Mouse (Mus musculus): ENCODE measurements around the gene Srgap3. TPM values are rescaled to one million over a fixed set of nuclear protein-coding genes. Genes with fewer than 3 reads are reported as not detected.

The Srgap3 gene
- polyA plus RNA-seq, 1 experiment from 2014 or later, result 53.5 TPM

DNA sequence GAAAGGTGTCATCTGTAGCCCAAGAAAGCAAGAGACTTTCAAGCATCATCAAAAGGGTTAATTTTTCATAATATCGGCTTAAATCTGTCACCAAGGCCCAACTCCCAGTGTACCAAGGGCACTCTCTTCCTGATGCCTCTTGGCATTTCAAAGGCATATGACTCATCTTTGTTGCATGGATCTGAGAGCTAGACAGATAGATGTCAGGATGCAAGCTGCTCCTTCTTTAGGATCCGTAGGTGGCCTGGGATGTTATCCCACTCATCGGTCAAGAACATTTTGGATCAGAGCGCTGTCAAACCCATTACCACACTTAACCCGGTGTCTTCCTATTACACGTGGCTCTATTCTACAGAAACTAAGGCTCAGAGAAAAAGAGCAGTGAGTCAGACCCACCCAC is 192.1 kb downstream of the Srgap3 start:
- Histone ChIP-seq H3K27me3 (no peaks in the 10 kb centered on the region), H3K4me2 (replicated peaks) (no peak overlapping the region), H3K4me1 (replicated peaks) (0 out of 2 replicates have a peak, but pooled peaks cover 7% of the 10 kb centered on the region), H3K9ac (replicated peaks) (no peak overlapping the region), H3K36me3 (peaks cover 79% of the 10 kb centered on the region), H3K4me3 (replicated peaks) (no peak overlapping the region), H3K27ac (no peak overlapping the region), H3K9me3 (no peaks in the 10 kb centered on the region)
- WGBS, result 94% methylated on average over 6 of the region's 6 CpGs
- no peak for ATAC-seq

DNA sequence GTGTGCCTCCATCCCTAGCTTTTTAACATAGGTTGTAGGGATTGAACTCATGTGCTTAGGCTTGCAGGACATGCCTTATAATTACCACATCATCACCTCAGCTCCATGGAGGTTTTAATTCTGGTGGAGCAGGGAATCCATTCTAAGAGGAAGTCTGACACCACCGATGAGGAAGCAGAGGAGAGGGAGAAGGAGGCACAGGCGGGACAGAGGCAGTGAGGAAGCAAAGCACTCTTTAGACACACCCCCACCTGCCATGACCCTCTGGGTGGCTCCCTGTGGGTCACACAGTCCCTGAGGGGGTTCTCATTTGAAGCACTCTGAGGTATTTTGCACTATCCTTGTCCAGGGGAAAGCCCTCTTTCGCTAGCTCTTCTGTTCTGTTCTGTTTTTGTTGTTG is 194.5 kb downstream of the Srgap3 start:
- no peaks in the 10 kb centered on the region for H3K9me3 ChIP-seq
- H3K4me3 ChIP-seq (replicated peaks), result no peak overlapping the region
- H3K36me3 ChIP-seq, result peaks cover 82% of the 10 kb centered on the region
- H3K4me2 ChIP-seq (replicated peaks), result no peak overlapping the region
- no peak overlapping the region for H3K9ac ChIP-seq (replicated peaks)
- ATAC-seq, result no peak
- 91% methylated on average over 3 of the region's 3 CpGs for WGBS
- no peak overlapping the region for H3K27ac ChIP-seq
- H3K4me1 ChIP-seq (replicated peaks), result 0 out of 2 replicates have a peak, but pooled peaks cover 5% of the 10 kb centered on the region
- H3K27me3 ChIP-seq, result no peaks in the 10 kb centered on the region

DNA sequence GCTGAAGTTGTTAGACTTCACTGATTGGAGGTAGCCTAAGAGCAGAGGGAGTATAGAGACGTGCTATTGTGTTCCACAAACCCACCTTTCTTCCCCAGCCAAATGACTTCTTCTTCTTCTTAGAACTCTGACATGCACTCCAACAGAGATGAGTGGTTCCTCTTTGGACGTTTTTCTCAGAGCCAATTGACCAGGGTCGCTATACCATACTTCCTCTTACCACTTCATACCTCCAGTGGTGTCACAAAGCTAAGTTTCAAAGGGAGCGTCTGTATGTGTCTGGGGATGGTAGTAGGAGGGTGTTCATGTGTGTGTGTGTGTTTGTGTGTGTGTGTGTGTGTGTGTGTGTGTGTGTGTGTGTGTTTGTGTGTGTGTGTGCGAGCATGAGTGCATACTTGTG is 195.1 kb downstream of the Srgap3 start:
- no peak overlapping the region for H3K4me3 ChIP-seq (replicated peaks)
- WGBS, result 91% methylated on average over 5 of the region's 5 CpGs
- H3K36me3 ChIP-seq, result peaks cover 83% of the 10 kb centered on the region
- no peaks in the 10 kb centered on the region for H3K27me3 ChIP-seq
- no peak overlapping the region for H3K9ac ChIP-seq (replicated peaks)
- 0 out of 2 replicates have a peak, but pooled peaks cover under 1% of the 10 kb centered on the region for H3K4me1 ChIP-seq (replicated peaks)
- H3K27ac ChIP-seq, result no peak overlapping the region
- no peak for ATAC-seq
- H3K9me3 ChIP-seq, result no peaks in the 10 kb centered on the region
- no peak overlapping the region for H3K4me2 ChIP-seq (replicated peaks)

DNA sequence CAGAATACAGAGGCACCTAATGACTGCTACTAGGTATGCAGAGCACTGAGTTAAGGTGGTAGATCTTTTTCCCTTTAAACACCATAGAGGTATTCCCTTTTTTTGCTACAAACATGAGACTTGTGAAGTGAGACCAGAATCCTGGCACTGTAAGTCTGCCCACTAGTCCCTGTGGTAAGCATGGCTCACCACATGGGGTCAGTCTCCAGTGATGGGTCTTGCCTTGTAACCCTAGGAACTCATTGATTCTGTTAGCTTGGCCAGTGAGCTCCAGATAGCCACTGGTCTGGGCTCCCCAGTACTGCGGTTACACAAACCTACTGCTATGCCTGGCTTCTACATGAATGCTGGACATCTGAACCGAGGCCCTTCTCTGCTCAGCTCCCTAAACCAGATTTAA is 204.8 kb downstream of the Srgap3 start:
- no peak overlapping the region for H3K4me2 ChIP-seq (replicated peaks)
- no peaks in the 10 kb centered on the region for H3K9me3 ChIP-seq
- H3K36me3 ChIP-seq, result peaks cover 96% of the 10 kb centered on the region
- ATAC-seq, result 0 out of 2 replicates have a peak, but pooled peaks have one; percentile 30
- H3K27ac ChIP-seq, result no peak overlapping the region
- no peak overlapping the region for H3K4me3 ChIP-seq (replicated peaks)
- H3K27me3 ChIP-seq, result no peaks in the 10 kb centered on the region
- H3K9ac ChIP-seq (replicated peaks), result no peak overlapping the region
- no peaks in the 10 kb centered on the region for H3K4me1 ChIP-seq (replicated peaks)
- 92% methylated on average over 2 of the region's 2 CpGs for WGBS

DNA sequence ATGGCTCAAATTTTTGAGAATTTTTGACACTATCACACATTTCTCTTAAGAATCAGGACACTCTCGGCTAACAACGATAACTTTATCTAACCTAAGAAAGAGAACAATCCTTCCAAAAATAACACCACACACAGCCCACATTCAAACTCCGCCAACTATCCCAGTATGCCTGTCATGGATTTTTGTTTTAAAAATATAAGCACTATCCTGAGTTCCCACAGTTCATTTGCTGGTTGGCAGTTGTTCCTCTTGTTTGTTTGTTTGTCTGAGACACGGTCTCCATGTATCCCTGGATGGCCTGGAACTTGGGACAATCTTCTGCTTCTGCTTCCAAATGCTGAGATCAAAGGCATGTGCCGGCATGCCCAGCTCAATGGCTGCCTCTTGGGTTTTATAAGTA is 205.3 kb downstream of the Srgap3 start:
- peaks cover 97% of the 10 kb centered on the region for H3K36me3 ChIP-seq

DNA sequence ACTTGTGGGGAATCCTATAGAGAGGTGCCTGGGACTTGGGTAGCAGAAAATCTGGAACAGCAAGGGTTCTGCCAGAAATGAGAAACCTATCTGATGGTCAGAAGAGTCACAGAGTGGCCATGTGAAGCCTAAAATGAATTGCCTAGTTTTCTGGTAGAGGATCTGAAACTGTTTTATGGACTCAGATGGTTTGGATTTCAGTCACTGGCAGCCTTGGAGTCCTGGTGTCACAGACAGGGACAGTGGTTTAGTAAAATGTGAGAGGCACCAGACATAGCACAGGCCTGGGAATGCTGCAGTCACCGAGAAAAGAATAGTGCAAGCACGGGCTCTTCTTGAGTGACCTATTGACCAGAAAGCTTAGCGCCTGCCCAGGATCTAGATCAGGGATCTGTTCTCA is 207.4 kb downstream of the Srgap3 start:
- ATAC-seq, result no peak
- Histone ChIP-seq H3K4me1 (replicated peaks) (no peaks in the 10 kb centered on the region), H3K4me2 (replicated peaks) (no peak overlapping the region), H3K27ac (no peak overlapping the region), H3K27me3 (no peaks in the 10 kb centered on the region), H3K36me3 (peaks cover 96% of the 10 kb centered on the region), H3K4me3 (replicated peaks) (no peak overlapping the region), H3K9ac (replicated peaks) (no peak overlapping the region), H3K9me3 (no peaks in the 10 kb centered on the region)
- 94% methylated on average over 3 of the region's 3 CpGs for WGBS

More for the DNA sequence above, 205.3 kb downstream of the Srgap3 start:
- H3K9ac ChIP-seq (replicated peaks), result no peak overlapping the region
- no peak overlapping the region for H3K4me2 ChIP-seq (replicated peaks)
- H3K4me3 ChIP-seq (replicated peaks), result no peak overlapping the region
- ATAC-seq, result no peak
- no peaks in the 10 kb centered on the region for H3K9me3 ChIP-seq
- no peaks in the 10 kb centered on the region for H3K4me1 ChIP-seq (replicated peaks)
- H3K27me3 ChIP-seq, result no peaks in the 10 kb centered on the region
- WGBS, result 92% methylated on average over 5 of the region's 5 CpGs
- H3K27ac ChIP-seq, result no peak overlapping the region

DNA sequence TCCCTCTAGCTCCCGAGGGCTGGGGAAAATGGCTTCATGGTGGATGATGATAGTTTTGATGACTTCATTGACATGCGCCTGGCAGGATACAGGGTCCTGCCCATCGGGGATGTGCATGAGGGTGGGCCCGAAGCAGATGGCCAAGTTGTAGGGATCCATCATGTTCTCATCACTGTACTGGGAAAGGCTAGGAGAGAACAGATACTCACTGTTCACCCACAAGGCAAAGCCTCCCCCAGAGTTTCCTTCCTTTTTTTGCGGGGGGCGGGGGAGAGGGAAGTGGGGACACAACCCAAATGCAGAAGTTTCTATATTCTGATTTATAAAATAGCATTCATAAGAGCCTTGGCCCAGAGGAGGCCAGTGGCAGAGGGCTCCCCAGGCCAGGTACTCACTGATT is 208.1 kb downstream of the Srgap3 start:
- Histone ChIP-seq H3K27ac (no peak overlapping the region), H3K4me1 (replicated peaks) (no peaks in the 10 kb centered on the region), H3K27me3 (no peaks in the 10 kb centered on the region), H3K4me3 (replicated peaks) (no peak overlapping the region), H3K9ac (replicated peaks) (no peak overlapping the region), H3K4me2 (replicated peaks) (no peak overlapping the region), H3K36me3 (peaks cover 95% of the 10 kb centered on the region), H3K9me3 (no peaks in the 10 kb centered on the region)
- WGBS, result 83% methylated on average over 6 of the region's 6 CpGs
- no peak for ATAC-seq

DNA sequence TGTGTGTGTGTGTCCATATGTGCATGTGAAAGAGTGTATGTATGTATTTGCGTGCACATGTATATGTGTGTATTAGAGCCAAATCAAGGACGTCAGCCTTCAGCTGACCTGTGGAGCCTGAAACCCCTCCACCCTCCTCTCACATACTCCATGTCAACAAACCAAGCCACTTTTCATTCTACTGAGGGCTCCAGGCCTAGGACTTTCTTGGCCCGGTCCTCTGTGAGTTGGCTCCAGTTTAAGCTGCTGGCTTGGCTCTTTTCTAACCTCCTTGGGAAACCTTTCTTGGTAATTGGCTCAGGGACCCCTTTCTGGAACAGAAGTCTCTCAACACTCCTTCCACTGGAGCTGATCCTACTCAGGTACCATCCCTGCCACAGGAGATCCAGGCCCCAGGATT is 210.6 kb downstream of the Srgap3 start:
- Histone ChIP-seq H3K4me1 (replicated peaks) (no peaks in the 10 kb centered on the region), H3K9me3 (no peaks in the 10 kb centered on the region), H3K9ac (replicated peaks) (no peak overlapping the region), H3K4me2 (replicated peaks) (no peak overlapping the region), H3K36me3 (peaks cover 95% of the 10 kb centered on the region), H3K27ac (no peak overlapping the region), H3K4me3 (replicated peaks) (no peak overlapping the region), H3K27me3 (no peaks in the 10 kb centered on the region)
- 94% methylated on average over 3 of the region's 3 CpGs for WGBS
- no peak for ATAC-seq

DNA sequence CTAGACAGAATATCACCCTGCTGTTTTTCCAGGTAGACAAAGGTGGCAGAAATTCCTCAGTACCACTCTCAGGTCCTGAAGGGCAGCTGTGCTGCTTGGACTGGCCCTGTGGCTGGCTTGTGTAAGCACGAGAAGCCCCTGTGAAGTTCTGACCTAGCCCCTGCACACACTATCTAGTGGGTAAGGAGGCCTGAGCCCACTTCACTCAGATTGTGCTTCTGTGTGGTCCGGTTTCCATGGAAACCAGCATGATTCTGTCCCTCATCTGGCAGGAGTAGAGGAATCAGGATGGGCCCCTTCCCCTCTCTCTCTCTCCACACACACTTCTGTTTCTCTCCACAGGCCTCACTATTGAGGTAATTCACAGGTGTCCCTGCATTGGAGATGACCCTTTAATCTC is 212.0 kb downstream of the Srgap3 start:
- Histone ChIP-seq H3K9me3 (no peaks in the 10 kb centered on the region), H3K36me3 (peaks cover 96% of the 10 kb centered on the region), H3K27ac (no peak overlapping the region), H3K4me1 (replicated peaks) (peaks cover 3% of the 10 kb centered on the region), H3K27me3 (no peaks in the 10 kb centered on the region), H3K4me2 (replicated peaks) (no peak overlapping the region), H3K9ac (replicated peaks) (no peak overlapping the region), H3K4me3 (replicated peaks) (no peak overlapping the region)
- ATAC-seq, result peak; percentile 55; the same call in 1 of the 2 replicates
- WGBS, result 53% methylated on average over 2 of the region's 2 CpGs

DNA sequence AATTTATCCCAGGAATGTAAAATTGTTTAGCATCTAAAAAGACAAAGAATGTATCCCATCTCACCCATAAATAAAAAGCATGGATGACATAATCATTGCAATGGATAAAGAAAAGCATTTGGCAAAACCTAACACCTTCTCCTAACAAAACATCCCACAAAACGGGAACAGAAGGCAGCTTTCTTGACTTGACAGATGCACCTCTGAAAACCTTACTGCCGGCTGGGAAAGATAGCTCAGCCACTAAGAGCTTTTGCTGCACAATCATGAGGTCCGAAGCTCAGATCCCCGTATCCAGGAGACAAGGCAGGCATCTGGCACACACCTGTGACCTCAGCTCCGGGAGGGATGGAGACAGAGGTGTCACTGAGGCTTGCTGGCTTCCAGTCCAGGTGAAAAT is 213.1 kb downstream of the Srgap3 start:
- no peak overlapping the region for H3K4me3 ChIP-seq (replicated peaks)
- peaks cover 14% of the 10 kb centered on the region for H3K4me1 ChIP-seq (replicated peaks)
- no peak overlapping the region for H3K27ac ChIP-seq
- ATAC-seq, result no peak
- 86% methylated on average over 5 of the region's 5 CpGs for WGBS
- no peaks in the 10 kb centered on the region for H3K27me3 ChIP-seq
- peaks cover 93% of the 10 kb centered on the region for H3K36me3 ChIP-seq
- H3K9me3 ChIP-seq, result no peaks in the 10 kb centered on the region
- H3K9ac ChIP-seq (replicated peaks), result no peak overlapping the region
- H3K4me2 ChIP-seq (replicated peaks), result no peak overlapping the region

DNA sequence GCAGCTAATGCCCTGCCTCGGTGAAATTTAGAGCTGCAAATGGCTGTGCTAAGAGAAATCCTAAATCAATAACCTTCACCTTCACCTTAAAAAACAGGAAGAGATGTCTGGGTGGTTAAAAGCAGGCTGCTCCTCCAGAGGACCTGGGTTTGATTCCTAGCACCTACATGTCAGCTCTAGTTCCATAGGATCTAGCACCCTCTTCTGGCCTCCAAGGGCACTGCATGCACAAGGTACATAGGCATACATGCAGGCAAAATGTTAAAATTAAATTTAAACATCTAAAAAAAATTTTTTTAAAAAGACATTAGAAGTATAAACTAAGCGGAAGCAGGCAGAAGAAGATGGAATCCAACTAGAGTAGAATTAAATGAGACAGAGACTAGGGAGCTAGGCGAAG is 214.6 kb downstream of the Srgap3 start:
- no peak overlapping the region for H3K4me3 ChIP-seq (replicated peaks)
- peaks cover 93% of the 10 kb centered on the region for H3K36me3 ChIP-seq
- H3K27ac ChIP-seq, result no peak overlapping the region
- no peak for ATAC-seq
- peaks cover 22% of the 10 kb centered on the region for H3K4me1 ChIP-seq (replicated peaks)
- no peaks in the 10 kb centered on the region for H3K9me3 ChIP-seq
- no peak overlapping the region for H3K9ac ChIP-seq (replicated peaks)
- H3K4me2 ChIP-seq (replicated peaks), result no peak overlapping the region
- no peaks in the 10 kb centered on the region for H3K27me3 ChIP-seq
- WGBS, result 97% methylated on average over 3 of the region's 3 CpGs

DNA sequence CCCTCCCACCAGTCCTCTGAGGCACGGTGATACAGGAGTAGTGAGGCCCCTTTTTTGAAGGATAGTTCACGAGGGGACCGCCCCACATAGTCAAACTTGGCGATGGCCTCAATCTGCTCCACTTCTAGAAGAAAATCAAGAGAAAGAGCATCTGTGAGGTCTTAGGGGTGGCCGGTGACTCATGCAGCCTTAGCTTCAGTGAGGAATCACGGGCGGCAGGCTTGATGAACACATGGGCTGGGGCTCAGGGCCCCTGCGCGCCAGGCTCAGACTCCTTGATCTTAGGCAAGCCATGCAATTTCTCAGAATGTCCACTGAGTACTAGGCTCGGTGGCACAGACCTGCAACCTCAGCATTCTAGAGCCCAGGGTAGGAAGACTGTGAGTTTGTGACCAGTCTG is 215.7 kb downstream of the Srgap3 start:
- H3K27me3 ChIP-seq, result no peaks in the 10 kb centered on the region
- no peak overlapping the region for H3K4me3 ChIP-seq (replicated peaks)
- H3K9me3 ChIP-seq, result no peaks in the 10 kb centered on the region
- H3K36me3 ChIP-seq, result peaks cover 94% of the 10 kb centered on the region
- H3K27ac ChIP-seq, result no peak overlapping the region
- 96% methylated on average over 10 of the region's 10 CpGs for WGBS
- H3K9ac ChIP-seq (replicated peaks), result no peak overlapping the region
- H3K4me1 ChIP-seq (replicated peaks), result peaks cover 22% of the 10 kb centered on the region
- ATAC-seq, result no peak
- no peak overlapping the region for H3K4me2 ChIP-seq (replicated peaks)

DNA sequence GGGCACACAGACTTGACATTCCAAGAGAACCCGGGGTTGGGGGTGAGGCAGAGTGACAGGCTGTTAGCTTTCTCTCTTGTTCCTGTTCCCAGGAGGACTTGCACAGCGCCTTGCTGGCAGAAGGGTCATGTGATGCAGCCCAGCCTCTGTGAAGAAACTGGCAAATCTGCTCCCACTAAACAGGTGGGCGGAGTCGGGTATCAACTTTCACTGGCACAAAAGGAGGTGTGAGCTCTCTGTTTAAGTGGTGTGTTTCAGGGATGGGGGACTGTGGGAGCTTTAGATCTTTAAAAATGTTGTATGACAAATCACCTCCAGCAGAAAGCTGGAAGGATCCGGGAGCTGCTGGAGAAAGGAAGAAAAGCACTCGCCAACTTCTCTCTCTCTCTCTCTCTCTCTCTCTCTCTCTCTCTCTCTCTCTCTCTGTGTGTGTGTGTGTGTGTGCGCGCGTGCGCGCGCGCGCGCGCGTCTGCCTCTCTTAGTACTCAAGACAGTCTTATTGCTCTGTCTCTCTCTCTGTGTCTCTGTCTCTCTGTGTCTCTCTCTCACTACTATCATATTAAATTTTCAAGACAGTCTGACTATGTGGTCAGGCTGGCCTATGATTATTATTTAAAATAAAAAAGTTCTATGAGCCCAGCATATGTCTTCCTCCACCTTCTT is 218.2 kb downstream of the Srgap3 start:
- H3K9ac ChIP-seq (replicated peaks), result no peak overlapping the region
- peak; percentile 73 for ATAC-seq
- 9% methylated on average over 17 of the region's 17 CpGs for WGBS

More for the DNA sequence above, 218.2 kb downstream of the Srgap3 start:
- H3K4me1 ChIP-seq (replicated peaks), result peaks cover 22% of the 10 kb centered on the region
- H3K27ac ChIP-seq, result peak overlapping the region; percentile 25
- H3K27me3 ChIP-seq, result no peaks in the 10 kb centered on the region
- H3K4me3 ChIP-seq (replicated peaks), result no peak overlapping the region
- no peak overlapping the region for H3K4me2 ChIP-seq (replicated peaks)
- no peaks in the 10 kb centered on the region for H3K9me3 ChIP-seq
- peaks cover 95% of the 10 kb centered on the region for H3K36me3 ChIP-seq
